Mouse (Mus musculus): ENCODE results near the gene Gm10096. TPM values are rescaled to one million over a fixed set of nuclear protein-coding genes. Genes with fewer than 3 reads are reported as not detected.
"Not testable (repeated sequence)": the region's sequence is repeated elsewhere in the genome, so short reads cannot be mapped to it uniquely, and the experiment has no call there.

The Gm10096 gene
- polyA plus RNA-seq (2012; ENCODE audit: insufficient read depth, insufficient read length, low replicate concordance, missing spikeins): not detected in 2 replicates

GRCm38 (mm10) chrX:28954602-28955001 is at the start of gene Gm10096:
Gene Gm10096 (minus strand): TSS chrX:28954702.
- H3K4me1 ChIP-seq (ENCODE audit: control insufficient read depth, insufficient read depth, low read length); H3K4me3 ChIP-seq (ENCODE audit: insufficient read depth, low read depth, low read length); H3K27ac ChIP-seq (ENCODE audit: insufficient read depth, low read depth, low read length): not testable (repeated sequence)
- WGBS: no CpG with 5 or more reads among the region's 5 CpGs
